Mouse (Mus musculus) forebrain, embryonic 11.5 days (tissue): Measurements from ENCODE around the gene H2-M10.6. TPM values are rescaled to one million over a fixed set of nuclear protein-coding genes. Genes with fewer than 3 reads are reported as not detected.

Experiments
- ATAC-seq: fragments of 200-750 bp; cut with Nextera tagmentation; replicated peaks from 2 replicates; pipeline ENCODE4 v1.8.0; 2017; ENCODE audit warnings: moderate TSS enrichment; ENCODE audit not compliant: low FRiP score
- DNase-seq: peaks from one replicate; pipeline ENCODE4 v3.0.0-alpha.2; 2017; ENCODE audit warnings: low spot score
- H3K27ac ChIP-seq: fragments of 300-500 bp; sonication (generic); 2 replicates; pipeline ENCODE4 v1.5.1; 2014; ENCODE audit warnings: low read depth, low read length
- H3K27me3 ChIP-seq: fragments of 300-500 bp; sonication (generic); 2 replicates; pipeline ENCODE4 v1.6.1; 2014; ENCODE audit warnings: mild to moderate bottlenecking, low read length, mixed read lengths; ENCODE audit not compliant: control insufficient read depth, insufficient read depth
- H3K36me3 ChIP-seq: fragments of 300-500 bp; sonication (generic); 2 replicates; pipeline ENCODE4 v1.6.1; 2014; ENCODE audit warnings: mild to moderate bottlenecking, low read length, moderate library complexity, mixed read lengths; ENCODE audit not compliant: control insufficient read depth, insufficient read depth
- H3K4me1 ChIP-seq: fragments of 300-500 bp; sonication (generic); replicated peaks from 2 replicates; pipeline ENCODE4 v1.6.1; 2014; ENCODE audit warnings: low read length, mixed read lengths; ENCODE audit not compliant: control insufficient read depth, insufficient read depth
- H3K4me2 ChIP-seq: fragments of 300-500 bp; sonication (generic); 2 replicates; pipeline ENCODE4 v1.6.1; 2014; ENCODE audit warnings: low read depth, mild to moderate bottlenecking, low read length, moderate library complexity, mixed read lengths; ENCODE audit not compliant: severe bottlenecking
- H3K4me3 ChIP-seq: fragments of 300-500 bp; sonication (generic); 2 replicates; pipeline ENCODE4 v1.5.1; 2014; ENCODE audit warnings: low read depth, low read length
- H3K9ac ChIP-seq: fragments of 300-500 bp; sonication (generic); 2 replicates; pipeline ENCODE4 v1.6.1; 2014; ENCODE audit warnings: low read length
- H3K9me3 ChIP-seq: fragments of 300-500 bp; sonication (generic); 2 replicates; pipeline ENCODE4 v1.6.1; 2016; ENCODE audit warnings: low read length, mixed read lengths; ENCODE audit not compliant: control insufficient read depth
- WGBS: fragments of 180-500 bp; shearing (Covaris S2); extraction: QIAGEN DNeasy Blood & Tissue Kit; methylation state at CpG from one replicate; pipeline ENCODE4 v1.1.7; 2014; 5-methylcytosine and 5-hydroxymethylcytosine counted together
- polyA plus RNA-seq: library from polyadenylated mRNA; unstranded; fragments of >200 nt; fragmentation: Nextera tagmentation; extraction: Ambion mirVana; gene quantifications from 2 replicates; pipeline ENCODE4 v1.2.1, GENCODE M21; 2014

The H2-M10.6 gene
- polyA plus RNA-seq, 1 experiment from 2014 or later = not detected

DNA sequence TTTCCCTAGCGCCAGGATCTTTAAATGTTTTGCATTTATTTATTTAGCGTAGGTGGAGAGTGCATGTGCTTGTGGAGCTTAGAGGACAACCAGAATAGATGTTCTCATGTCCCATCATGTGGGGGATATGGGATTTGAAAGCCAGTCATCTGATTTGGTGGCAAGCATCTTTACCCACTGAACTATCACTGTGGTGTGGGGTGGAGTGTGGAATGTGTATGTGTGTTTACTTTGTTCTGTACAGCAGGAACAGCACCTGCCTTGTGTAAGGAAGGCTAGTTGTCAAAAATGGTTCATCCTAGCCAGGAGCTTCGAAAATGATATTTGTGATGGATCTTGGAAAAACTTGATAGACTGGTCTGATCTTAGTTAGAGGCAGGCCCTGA is 24.4 kb downstream of the H2-M10.6 start:
- 20% methylated on average over 3 of the region's 3 CpGs for WGBS
- Histone ChIP-seq H3K4me1 (no peaks in the 10 kb centered on the region; the same call in 1 of the 2 replicates), H3K36me3 (no peaks in the 10 kb centered on the region), H3K27me3 (no peaks in the 10 kb centered on the region), H3K9me3 (no peaks in the 10 kb centered on the region), H3K4me3 (peak overlapping the region; percentile 72), H3K9ac (peak overlapping the region; percentile 57; the same call in 1 of the 2 replicates), H3K4me2 (peak overlapping the region; percentile 74), H3K27ac (peak overlapping the region; percentile 41)
- ATAC-seq = peak; percentile 42
- DNase-seq = no peak

DNA sequence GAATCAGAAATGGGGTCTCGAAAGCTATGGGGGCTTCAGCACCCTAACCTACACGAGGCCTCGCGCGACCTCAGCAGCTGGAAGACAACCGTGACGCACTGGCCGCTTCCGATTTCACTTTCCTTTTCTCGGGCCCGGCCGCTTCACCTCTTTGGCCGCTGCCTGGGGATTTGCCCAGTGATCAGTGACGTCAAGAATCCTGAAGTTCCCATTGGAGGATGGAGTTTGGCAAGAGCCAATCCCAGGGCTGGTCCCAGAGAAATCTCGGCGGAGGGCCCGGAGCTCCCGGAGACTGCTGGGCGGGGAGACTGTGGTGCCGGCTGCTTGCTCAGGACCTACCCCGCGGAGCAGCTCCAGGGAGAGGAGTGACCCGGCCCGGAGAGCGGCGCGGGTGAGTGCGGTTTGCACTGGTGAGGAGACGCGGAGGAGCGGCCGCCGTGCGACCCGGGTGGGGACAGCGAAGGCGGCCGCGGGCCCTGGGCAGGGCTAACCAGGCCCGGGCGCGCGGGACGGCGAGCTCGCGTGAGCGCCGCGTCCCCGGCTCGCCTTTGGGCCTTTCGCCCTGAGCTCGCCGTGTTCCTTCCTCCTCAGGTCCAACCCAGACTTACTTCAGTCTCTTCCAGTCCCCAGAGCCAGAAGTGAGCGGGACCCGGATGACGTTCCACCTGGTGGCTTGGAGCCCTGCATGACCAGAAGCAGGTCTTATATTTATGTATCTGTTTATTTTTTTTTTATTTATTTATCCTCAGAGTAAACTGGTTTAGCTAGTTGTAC is 25.1 kb downstream of the H2-M10.6 start, which contains the start of gene Trim26:
Gene Trim26 (plus strand): TSS at position 261 of the 774 bp plus-strand sequence.
- DNase-seq (peak; percentile 96), ATAC-seq (peak; percentile 98)
- WGBS = under 1% methylated on average over 58 of the region's 58 CpGs
- peak within 1 kb of the TSS; percentile 87 for H3K9ac ChIP-seq
- peak within 1 kb of the TSS; percentile 74 for H3K4me2 ChIP-seq
- no peaks in the 10 kb centered on the region for H3K27me3 ChIP-seq
- no peaks in the 10 kb centered on the region for H3K9me3 ChIP-seq
- peak within 1 kb of the TSS; percentile 88 for H3K27ac ChIP-seq
- H3K36me3 ChIP-seq = no peaks in the 10 kb centered on the region
- peak within 1 kb of the TSS; percentile 72 for H3K4me3 ChIP-seq
- H3K4me1 ChIP-seq = no peaks in the 10 kb centered on the region; the same call in 1 of the 2 replicates

- Histone ChIP-seq H3K36me3 (no peaks in the 10 kb centered on the region), H3K9ac (no peak overlapping the region), H3K27ac (no peak overlapping the region), H3K4me2 (no peak overlapping the region), H3K4me3 (no peak overlapping the region), H3K4me1 (no peaks in the 10 kb centered on the region; the same call in 1 of the 2 replicates), H3K9me3 (no peaks in the 10 kb centered on the region), H3K27me3 (no peaks in the 10 kb centered on the region)
- WGBS = 91% methylated on average over 5 of the region's 5 CpGs
- no peak for DNase-seq
- ATAC-seq = no peak
These were observed 27.0 kb downstream of the H2-M10.6 start for GRCm38 (mm10) chr17:36839001-36839400.

DNA sequence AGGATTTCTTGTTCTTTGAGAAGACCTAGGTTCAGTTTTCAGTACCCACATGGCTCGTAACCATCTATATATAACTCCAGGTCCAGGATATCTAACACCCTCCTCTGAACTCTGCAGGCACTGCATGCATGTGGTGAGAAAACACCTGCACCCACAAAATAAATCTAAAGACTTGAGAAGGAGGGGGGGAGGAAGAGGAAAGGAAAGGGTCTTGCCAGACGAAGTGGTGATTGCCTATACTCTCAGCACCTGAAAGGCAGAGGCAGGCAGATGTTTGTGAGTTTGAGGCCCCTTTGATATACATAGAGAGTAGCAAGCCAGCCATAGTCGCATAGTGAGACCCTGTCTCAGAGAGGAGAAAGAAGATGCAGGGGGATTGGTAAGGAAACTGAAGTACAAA is 28.0 kb downstream of the H2-M10.6 start:
- no peaks in the 10 kb centered on the region for H3K36me3 ChIP-seq
- 84% methylated on average over 3 of the region's 3 CpGs for WGBS
- DNase-seq = no peak
- no peaks in the 10 kb centered on the region for H3K27me3 ChIP-seq
- H3K4me3 ChIP-seq = no peak overlapping the region
- H3K9me3 ChIP-seq = no peaks in the 10 kb centered on the region
- H3K27ac ChIP-seq = no peak overlapping the region
- no peak for ATAC-seq
- H3K4me1 ChIP-seq = no peaks in the 10 kb centered on the region; the same call in 1 of the 2 replicates
- no peak overlapping the region for H3K4me2 ChIP-seq
- no peak overlapping the region for H3K9ac ChIP-seq

- ATAC-seq (no peak), DNase-seq (no peak)
- H3K4me1 ChIP-seq = no peaks in the 10 kb centered on the region; the same call in 1 of the 2 replicates
- H3K27ac ChIP-seq = no peak overlapping the region
- H3K9ac ChIP-seq = no peak overlapping the region
- H3K9me3 ChIP-seq = no peaks in the 10 kb centered on the region
- H3K36me3 ChIP-seq = no peaks in the 10 kb centered on the region
- no peaks in the 10 kb centered on the region for H3K27me3 ChIP-seq
- H3K4me2 ChIP-seq = no peak overlapping the region
- no peak overlapping the region for H3K4me3 ChIP-seq
These were observed 29.0 kb downstream of the H2-M10.6 start for GRCm38 (mm10) chr17:36840961-36841445.

GRCm38 (mm10) chr17:36843696-36844095 is 31.7 kb downstream of the H2-M10.6 start:
- Histone ChIP-seq H3K9ac (no peak overlapping the region), H3K36me3 (no peaks in the 10 kb centered on the region), H3K4me2 (no peak overlapping the region), H3K27ac (no peak overlapping the region), H3K27me3 (no peaks in the 10 kb centered on the region), H3K4me3 (no peak overlapping the region), H3K4me1 (no peaks in the 10 kb centered on the region), H3K9me3 (no peaks in the 10 kb centered on the region)
- DNase-seq = peak; percentile 23
- no peak for ATAC-seq
- WGBS = 86% methylated on average over 7 of the region's 7 CpGs

DNA sequence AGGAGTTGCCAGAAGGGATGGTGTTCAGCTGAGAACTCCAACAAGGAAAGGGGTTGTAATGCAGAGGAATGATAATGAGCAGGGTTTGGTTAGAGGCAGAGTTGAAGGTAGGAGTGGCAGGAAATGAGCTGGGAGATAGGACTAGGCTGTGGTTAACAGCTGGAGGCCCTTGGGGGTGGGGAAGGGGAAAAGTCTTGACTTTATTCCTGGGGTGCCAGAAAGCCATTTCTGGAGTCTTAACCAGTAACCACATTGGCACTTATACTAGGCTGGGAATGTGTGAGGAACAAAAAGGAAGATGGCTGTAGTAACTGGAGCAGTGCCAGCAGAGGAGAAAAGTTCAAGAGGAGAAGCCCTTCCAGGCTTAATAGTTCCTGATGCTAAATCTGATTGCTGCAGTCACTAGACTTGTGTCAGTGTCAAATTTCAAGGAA is 32.3 kb downstream of the H2-M10.6 start:
- DNase-seq = no peak
- no peak overlapping the region for H3K9ac ChIP-seq
- H3K27ac ChIP-seq = no peak overlapping the region
- no peak overlapping the region for H3K4me2 ChIP-seq
- no peaks in the 10 kb centered on the region for H3K27me3 ChIP-seq
- ATAC-seq = no peak
- no peaks in the 10 kb centered on the region for H3K4me1 ChIP-seq
- H3K9me3 ChIP-seq = no peaks in the 10 kb centered on the region
- no peak overlapping the region for H3K4me3 ChIP-seq
- H3K36me3 ChIP-seq = no peaks in the 10 kb centered on the region

DNA sequence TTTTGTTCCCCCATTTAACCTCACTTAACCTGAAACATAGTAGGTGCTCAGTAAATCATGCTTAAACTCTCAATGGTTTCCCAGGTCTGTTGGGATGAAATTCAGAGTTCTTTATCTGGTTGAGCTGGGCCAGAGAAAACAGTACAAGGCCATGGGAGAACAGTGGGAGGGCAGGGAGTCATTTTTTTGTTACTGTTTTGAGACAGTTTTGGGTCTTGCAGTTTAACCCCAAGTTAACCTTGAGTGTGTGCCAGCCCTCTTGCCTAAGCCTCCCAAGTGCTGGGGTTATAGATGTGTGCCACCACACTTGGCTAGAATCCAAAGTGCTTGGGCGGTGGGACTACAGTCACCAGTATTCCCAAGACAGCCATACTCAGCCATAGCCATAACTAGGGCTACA is 32.8 kb downstream of the H2-M10.6 start:
- ATAC-seq (no peak), DNase-seq (no peak)

DNA sequence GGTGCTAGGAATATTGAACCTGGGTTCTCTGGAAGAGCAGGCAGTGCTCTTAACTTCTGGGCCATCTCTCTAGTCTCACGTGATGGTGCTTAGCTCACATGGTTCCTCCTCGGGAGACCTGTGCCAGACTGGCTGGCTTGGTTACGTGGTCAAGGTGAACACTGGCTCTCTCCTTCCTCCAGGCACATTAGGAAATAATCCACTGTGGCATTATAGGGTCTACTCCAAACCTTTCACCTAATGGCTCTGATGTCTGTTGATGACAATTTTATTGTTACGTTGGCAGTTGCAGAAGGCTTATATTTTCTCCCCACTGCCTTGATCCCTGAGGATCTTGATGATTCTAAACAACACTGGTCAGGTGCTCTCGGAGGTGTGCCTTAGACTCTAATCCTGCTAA is 36.9 kb downstream of the H2-M10.6 start:
- H3K4me2 ChIP-seq = no peak overlapping the region
- DNase-seq (no peak), ATAC-seq (no peak)
- no peaks in the 10 kb centered on the region for H3K4me1 ChIP-seq
- H3K27ac ChIP-seq = no peak overlapping the region
- no peak overlapping the region for H3K9ac ChIP-seq
- H3K4me3 ChIP-seq = no peak overlapping the region
- 92% methylated on average over 5 of the region's 5 CpGs for WGBS
- peaks cover 7% of the 10 kb centered on the region; the same call in 1 of the 2 replicates for H3K36me3 ChIP-seq
- H3K9me3 ChIP-seq = no peaks in the 10 kb centered on the region
- no peaks in the 10 kb centered on the region for H3K27me3 ChIP-seq

More for the DNA sequence above, 32.8 kb downstream of the H2-M10.6 start:
- Histone ChIP-seq H3K27ac (no peak overlapping the region), H3K27me3 (no peaks in the 10 kb centered on the region), H3K9me3 (no peaks in the 10 kb centered on the region), H3K4me3 (no peak overlapping the region), H3K9ac (no peak overlapping the region), H3K36me3 (no peaks in the 10 kb centered on the region), H3K4me2 (no peak overlapping the region), H3K4me1 (no peaks in the 10 kb centered on the region)
- WGBS = 79% methylated on average over 1 of the region's 1 CpGs
